Mouse (Mus musculus) G1E (cell line): ENCODE results near the gene Ncapd2.

Experiments used
- CTCF ChIP-seq: IDR thresholded peaks from 2 replicates; pipeline ENCODE4 v1.5.1; 2012; ENCODE audit warnings: low read depth, low read length, inconsistent platforms, mixed read lengths
- TAL1 ChIP-seq: conservative IDR thresholded peaks from 2 replicates; pipeline ENCODE4 v1.6.1; 2012; ENCODE audit warnings: low read depth, low read length, inconsistent platforms, mixed read lengths

DNA sequence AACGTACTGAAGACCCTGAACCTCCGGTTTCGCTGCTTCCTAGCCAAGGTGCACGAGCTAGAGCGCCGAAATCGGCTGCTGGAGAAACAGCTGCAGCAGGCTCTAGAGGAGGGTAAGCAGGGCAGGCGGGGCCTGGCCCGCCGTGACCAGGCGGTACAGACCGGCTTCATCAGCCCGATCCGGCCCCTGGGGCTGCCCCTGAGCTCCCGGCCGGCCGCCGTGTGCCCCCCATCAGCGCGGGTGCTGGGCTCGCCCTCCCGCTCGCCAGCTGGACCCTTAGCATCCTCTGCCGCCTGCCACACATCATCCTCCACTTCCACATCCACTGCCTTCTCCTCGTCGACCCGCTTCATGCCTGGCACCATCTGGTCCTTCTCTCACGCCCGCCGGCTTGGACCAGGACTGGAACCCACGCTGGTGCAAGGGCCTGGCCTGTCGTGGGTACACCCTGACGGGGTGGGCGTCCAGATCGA, 46.0 kb downstream of the Ncapd2 start:
- TF ChIP-seq CTCF: no peak
- TF ChIP-seq TAL1: no peak
